Comparison of ENCODE assay signal across 8 mouse cellular contexts in genomic region chr1:136345454-136346372, GRCm38 (mm10). TPM values are rescaled to one million over a fixed set of nuclear protein-coding genes. Genes with fewer than 3 reads are reported as not detected.
DNase-seq lines count a peak whose midpoint lies in the region; ATAC-seq and TF ChIP-seq lines count a peak whose summit lies in the region.

Gene Camsap2 (minus strand): TSS chr1:136346104.

- peak; percentile 83 for TF ChIP-seq POLR2A in lung, adult 2 months (IDR thresholded peaks at IDR 0.05; ENCODE audit: borderline replicate concordance, extremely low read depth, low read depth, low read length)

- H3K9ac ChIP-seq in forebrain, embryonic 15.5 days (replicated peaks) = peak within 1 kb of the TSS; percentile 85
- peak within 1 kb of the TSS; percentile 97 for H3K9ac ChIP-seq in neural tube, embryonic 15.5 days (replicated peaks)

- intact Hi-C loops in heart, postnatal 25 days (cut with DNase I) = loop anchor here (2.0 kb wide), 1 partner anchor 69 kb away; the partner anchor contains the start of gene Ddx59

- peaks cover 47% of the 10 kb centered on the region for H3K4me1 ChIP-seq in G1E (ENCODE audit: insufficient read depth, low read depth, low read length)
- H3K4me1 ChIP-seq in forebrain, embryonic 15.5 days = peaks cover 42% of the 10 kb centered on the region
- H3K4me1 ChIP-seq in lung, adult 2 months (ENCODE audit: control insufficient read depth, insufficient read depth, low read length) = peaks cover 17% of the 10 kb centered on the region
- H3K4me1 ChIP-seq in neural tube, embryonic 15.5 days = peaks cover 42% of the 10 kb centered on the region

- H3K36me3 ChIP-seq in G1E (replicated peaks) = peaks cover 22% of the 10 kb centered on the region
- no peaks in the 10 kb centered on the region for H3K36me3 ChIP-seq in forebrain, embryonic 15.5 days
- no peaks in the 10 kb centered on the region for H3K36me3 ChIP-seq in neural tube, embryonic 15.5 days

- H3K27me3 ChIP-seq in G1E (ENCODE audit: insufficient read depth, low read length) = no peaks in the 10 kb centered on the region
- H3K27me3 ChIP-seq in forebrain, embryonic 15.5 days = no peaks in the 10 kb centered on the region
- H3K27me3 ChIP-seq in neural tube, embryonic 15.5 days (replicated peaks) = no peaks in the 10 kb centered on the region

- no peaks in the 10 kb centered on the region for H3K9me3 ChIP-seq in G1E (replicated peaks)
- H3K9me3 ChIP-seq in forebrain, embryonic 15.5 days = no peaks in the 10 kb centered on the region
- no peaks in the 10 kb centered on the region for H3K9me3 ChIP-seq in neural tube, embryonic 15.5 days (replicated peaks)

- TF ChIP-seq CTCF in G1E (IDR thresholded peaks at IDR 0.05; ENCODE audit: low read depth, low read length) = no peak
- TF ChIP-seq CTCF in layer of hippocampus, adult 2 months (conservative IDR thresholded peaks at IDR 0.05) = peak; percentile 27; the same call in 1 of the 2 replicates
- TF ChIP-seq CTCF in lung, adult 2 months (IDR thresholded peaks at IDR 0.05; ENCODE audit: insufficient read depth, low read length) = no peak

- peak; percentile 72 for ATAC-seq in G1E (ENCODE audit: extremely low read depth, insufficient number of reproducible peaks, low FRiP score, poor library complexity, severe bottlenecking)
- peak; percentile 99 for ATAC-seq in forebrain, embryonic 15.5 days (replicated peaks)
- peak; percentile 97 for ATAC-seq in neural tube, embryonic 15.5 days (ENCODE audit: low FRiP score)

- DNase-seq in G1E (ENCODE audit: low spot score) = peak; percentile 92
- DNase-seq in cerebellum, adult 11-12 months = peak; percentile 94
- peak; percentile 91 for DNase-seq in heart, postnatal 25 days (ENCODE audit: low spot score)
- DNase-seq in layer of hippocampus, adult 2 months (ENCODE audit: low spot score in 2 of 2) = peak; percentile 94 to 95
- peak; percentile 93 for DNase-seq in lung, adult 2 months
- peak; percentile 96 for DNase-seq in testis, postnatal 10 days (ENCODE audit: low spot score)

- H3K4me3 ChIP-seq in G1E (ENCODE audit: low read depth, low read length) = peak within 1 kb of the TSS; percentile 79
- H3K4me3 ChIP-seq in forebrain, embryonic 15.5 days = peak within 1 kb of the TSS; percentile 81
- H3K4me3 ChIP-seq in layer of hippocampus, adult 2 months = peak within 1 kb of the TSS; percentile 81
- peak within 1 kb of the TSS; percentile 98 for H3K4me3 ChIP-seq in lung, adult 2 months (replicated peaks; ENCODE audit: extremely low read depth, low read depth, low read length)
- H3K4me3 ChIP-seq in neural tube, embryonic 15.5 days (replicated peaks) = peak within 1 kb of the TSS; percentile 92

- H3K4me2 ChIP-seq in forebrain, embryonic 15.5 days (replicated peaks) = peak within 1 kb of the TSS; percentile 68
- H3K4me2 ChIP-seq in neural tube, embryonic 15.5 days = peak within 1 kb of the TSS; percentile 88

- under 1% methylated on average over 94 of the region's 121 CpGs for WGBS in forebrain, embryonic 15.5 days
- under 1% methylated on average over 121 of the region's 121 CpGs for WGBS in lung, adult 2 months
- WGBS in neural tube, embryonic 15.5 days = under 1% methylated on average over 107 of the region's 121 CpGs

- peak within 1 kb of the TSS; percentile 98 for H3K27ac ChIP-seq in forebrain, embryonic 15.5 days (replicated peaks)
- peak within 1 kb of the TSS; percentile 100 for H3K27ac ChIP-seq in layer of hippocampus, adult 2 months
- peak within 1 kb of the TSS; percentile 99 for H3K27ac ChIP-seq in neural tube, embryonic 15.5 days (replicated peaks)

RNA-seq across cellular contexts. Expression of gene Camsap2, which starts in this region (rescaled TPM):
- 44.8 and 46.9 TPM in 2 replicates for total RNA-seq in G1E (2014; fragmentation: Nextera tagmentation)
- total RNA-seq in G1E (2017) = 35.9 and 40.5 TPM in 2 replicates
- polyA plus RNA-seq in G1E (2012) = 8.8 and 10.1 TPM in 2 replicates
- 27.8 and 27.9 TPM in 2 replicates for polyA plus RNA-seq in forebrain, embryonic 15.5 days (2015; fragmentation: Nextera tagmentation; extraction: Ambion mirVana)
- total RNA-seq in heart, postnatal 25 days (2021) = 10 to 100 TPM; 21.4 to 22.8 TPM
- 100 to 1,000 TPM; 132 to 141 TPM for total RNA-seq in layer of hippocampus, adult 2 months (2021)
- 11.6 and 18.7 TPM in 2 replicates for polyA plus RNA-seq in lung, adult 2 months (2012; rRNA removed)
- polyA plus RNA-seq in neural tube, embryonic 15.5 days (2015; fragmentation: Nextera tagmentation; extraction: Ambion mirVana) = 23.1 and 27.1 TPM in 2 replicates

Comparison
In these comparisons a context has a peak if more than half of its experiments do, and no peak if none do; other contexts are left out.
1. Peak in every context shown above with its lines: DNase-seq, ATAC-seq, H3K4me3 ChIP-seq and H3K27ac ChIP-seq.